Mouse (Mus musculus) bone marrow macrophage, adult 2 months (primary cell): ENCODE measurements at regions not wholly inside any gene's neighbourhood (a gene's known extent, or its start where the extent isn't known, plus 50 kb on each side); places are given as distances from the start of the nearest gene placed in this dataset.

Source experiments
- H3K27ac ChIP-seq: 2 replicates; pipeline ENCODE4 v1.5.1; 2012; ENCODE audit warnings: low read depth, low read length; ENCODE audit not compliant: insufficient read depth
- H3K4me1 ChIP-seq: 2 replicates; pipeline ENCODE4 v1.6.1; 2012; ENCODE audit warnings: low read length; ENCODE audit not compliant: control insufficient read depth, insufficient read depth
- H3K4me3 ChIP-seq: 2 replicates; pipeline ENCODE4 v1.5.1; 2012; ENCODE audit warnings: mild to moderate bottlenecking, low read length, moderate library complexity; ENCODE audit not compliant: insufficient read depth
- CTCF ChIP-seq: IDR thresholded peaks from 2 replicates; pipeline ENCODE4 v1.5.1; 2012; ENCODE audit warnings: low read depth, mild to moderate bottlenecking, low read length, moderate library complexity
- POLR2A ChIP-seq: IDR thresholded peaks from 2 replicates; pipeline ENCODE4 v1.6.1; 2012; ENCODE audit warnings: mild to moderate bottlenecking, low read depth, low read length, borderline replicate concordance

DNA sequence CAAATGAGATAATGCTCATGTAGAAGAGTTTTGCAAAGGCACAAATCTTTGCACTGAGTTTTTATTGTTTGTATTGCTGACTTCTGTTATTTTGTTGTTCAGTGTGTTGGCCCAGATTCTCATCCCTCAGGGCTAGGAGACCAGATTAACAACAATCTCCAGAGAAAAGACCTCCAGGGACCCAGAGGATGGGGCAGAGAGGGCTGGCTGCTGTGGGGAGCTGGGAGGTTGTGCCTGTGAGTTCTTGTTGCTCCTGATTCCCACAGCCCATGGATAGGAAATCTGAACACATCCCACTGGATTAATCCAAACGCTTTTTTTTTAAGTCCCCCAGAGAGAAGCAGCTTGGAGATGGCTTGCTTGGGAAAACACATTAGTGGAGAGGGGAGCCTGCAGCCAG lies 445.0 kb upstream of the Nr2f1 start:
- TF ChIP-seq CTCF (no peak), POLR2A (no peak)
- H3K27ac ChIP-seq: no peak overlapping the region

DNA sequence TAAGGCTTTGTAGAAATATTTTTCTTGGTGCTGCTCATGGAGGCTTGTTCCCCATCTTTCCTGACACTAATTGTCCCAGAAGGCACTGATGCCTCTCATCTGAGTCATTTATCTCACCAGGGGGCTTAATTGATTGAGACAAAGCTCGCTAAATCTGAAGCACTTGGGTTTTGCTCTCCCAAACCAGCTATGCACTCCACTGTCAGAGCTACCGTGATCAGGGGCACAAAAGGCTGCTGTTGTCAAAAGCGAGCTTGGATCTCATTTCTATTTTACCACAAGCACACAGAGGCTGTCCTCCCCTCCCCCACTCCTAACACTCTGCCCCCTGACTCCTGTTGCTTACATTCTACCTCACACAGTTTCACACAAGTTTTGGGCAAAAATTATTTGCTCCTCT lies 443.5 kb upstream of the Nr2f1 start:
- no peaks in the 10 kb centered on the region for H3K4me1 ChIP-seq
- TF ChIP-seq POLR2A (no peak), CTCF (no peak)
- no peak overlapping the region for H3K4me3 ChIP-seq
- H3K27ac ChIP-seq: no peak overlapping the region

More for the DNA sequence above, 445.0 kb upstream of the Nr2f1 start:
- Histone ChIP-seq H3K4me3 (no peak overlapping the region), H3K4me1 (no peaks in the 10 kb centered on the region)

DNA sequence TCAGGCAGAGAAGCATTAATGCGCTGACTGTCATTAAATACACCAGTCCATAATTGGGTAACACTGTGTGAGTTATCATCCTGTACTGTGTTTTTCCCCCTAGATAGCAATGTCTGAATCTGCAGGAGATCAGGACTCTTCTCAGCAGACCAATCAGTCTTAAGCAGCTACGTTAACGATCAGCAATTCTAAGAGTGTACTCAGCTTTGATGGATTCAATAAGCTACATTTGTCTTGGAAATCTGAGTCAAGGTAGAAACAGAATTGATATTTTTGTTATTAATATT lies 442.8 kb upstream of the Nr2f1 start:
- TF ChIP-seq POLR2A (no peak), CTCF (no peak)
- Histone ChIP-seq H3K4me1 (no peaks in the 10 kb centered on the region), H3K27ac (no peak overlapping the region), H3K4me3 (no peak overlapping the region)

DNA sequence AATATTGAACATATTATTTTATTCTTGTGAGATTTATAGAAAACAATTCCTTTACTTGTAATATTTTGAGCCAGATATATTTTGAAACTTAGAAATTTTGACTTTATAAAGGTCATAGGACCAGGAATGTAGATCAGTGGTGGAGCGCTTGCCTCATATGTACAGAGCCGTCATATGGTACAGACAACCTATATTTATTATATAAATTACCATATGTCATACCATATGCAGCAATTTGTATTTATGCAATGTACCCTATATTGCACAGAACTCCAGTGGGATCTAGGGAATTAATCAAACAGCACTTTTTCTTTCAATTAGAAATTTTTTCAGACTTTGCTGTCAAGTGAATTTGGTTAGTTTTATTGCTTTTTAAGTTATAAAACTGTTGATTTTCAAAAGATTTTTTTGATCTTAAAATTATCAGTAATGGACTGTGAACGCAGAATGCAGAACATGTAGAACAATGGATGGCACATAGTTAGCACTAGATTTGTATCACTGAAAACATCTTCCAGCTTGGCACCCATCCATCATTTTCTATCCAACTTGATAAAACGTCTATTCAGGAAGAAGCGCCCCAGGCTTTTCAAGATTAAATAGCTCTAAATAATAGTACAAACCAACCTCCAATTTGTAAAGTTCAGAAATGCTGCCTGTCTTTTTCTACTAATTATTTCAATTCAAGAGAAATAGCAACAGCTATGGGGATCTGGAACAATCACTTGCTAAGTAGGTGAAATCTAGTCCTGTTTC lies 442.3 kb upstream of the Nr2f1 start:
- Histone ChIP-seq H3K4me1 (no peaks in the 10 kb centered on the region), H3K27ac (no peak overlapping the region), H3K4me3 (no peak overlapping the region)
- TF ChIP-seq CTCF: no peak
- TF ChIP-seq POLR2A: no peak

DNA sequence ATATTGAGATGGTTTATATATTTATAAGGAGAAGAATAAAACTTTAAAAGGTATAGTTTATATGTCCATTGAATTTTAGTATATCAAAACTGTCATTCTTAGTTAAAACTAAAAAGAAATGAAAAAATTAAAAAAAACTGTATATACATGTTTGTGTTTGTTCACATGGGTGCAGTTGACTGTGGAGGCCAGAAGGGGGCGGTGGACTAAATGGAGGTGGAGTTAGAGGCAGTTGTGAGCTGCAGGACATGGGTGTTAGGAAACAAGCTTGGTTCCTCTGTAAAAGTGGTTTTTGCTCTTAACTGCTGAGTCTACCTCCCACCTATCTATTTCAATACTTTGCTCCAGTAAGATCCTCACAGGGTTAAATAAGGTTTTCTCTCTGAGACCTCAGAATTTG lies 440.8 kb upstream of the Nr2f1 start:
- no peak for TF ChIP-seq CTCF
- TF ChIP-seq POLR2A: no peak
- Histone ChIP-seq H3K4me1 (no peaks in the 10 kb centered on the region), H3K4me3 (no peak overlapping the region), H3K27ac (no peak overlapping the region)

DNA sequence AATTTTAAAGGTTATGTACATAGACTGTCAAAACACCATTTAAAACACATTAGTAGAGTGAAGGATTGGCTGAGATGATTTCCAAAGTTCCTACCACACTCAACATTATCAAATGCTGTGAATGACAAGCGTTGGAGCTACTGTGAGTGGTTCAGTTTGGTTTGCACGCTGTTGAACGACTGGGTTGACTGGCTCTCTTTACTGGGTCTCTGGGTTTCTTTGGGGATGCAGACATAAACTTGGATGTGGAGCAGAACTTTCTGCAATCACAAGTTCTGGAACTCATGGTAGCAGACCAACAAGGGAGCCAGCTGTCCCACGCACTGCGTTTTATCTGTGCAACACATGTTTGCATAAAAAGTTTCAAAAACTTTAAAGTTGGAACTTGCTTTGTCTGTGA lies 438.9 kb upstream of the Nr2f1 start:
- Histone ChIP-seq H3K4me3 (no peak overlapping the region), H3K27ac (no peak overlapping the region), H3K4me1 (no peaks in the 10 kb centered on the region)
- TF ChIP-seq POLR2A (no peak), CTCF (no peak)

DNA sequence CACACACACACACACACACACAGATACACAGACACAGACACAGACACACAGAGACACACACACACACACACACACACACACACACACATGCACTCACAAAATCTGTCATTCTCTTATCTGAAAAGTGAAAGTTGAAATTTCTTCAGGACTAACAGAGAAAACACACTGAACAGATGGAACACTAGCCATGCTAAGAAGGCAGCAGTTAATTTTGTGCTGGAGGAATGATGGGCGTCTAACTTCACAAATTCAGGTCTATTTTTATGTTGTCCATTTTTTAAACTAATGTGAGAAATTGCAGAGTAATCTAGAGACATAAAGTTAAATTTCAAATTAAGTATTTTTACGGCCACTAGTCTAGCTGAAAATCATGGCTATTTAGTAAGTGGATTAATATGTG lies 432.1 kb upstream of the Nr2f1 start:
- TF ChIP-seq POLR2A (no peak), CTCF (no peak)
- no peaks in the 10 kb centered on the region for H3K4me1 ChIP-seq
- no peak overlapping the region for H3K27ac ChIP-seq
- no peak overlapping the region for H3K4me3 ChIP-seq

DNA sequence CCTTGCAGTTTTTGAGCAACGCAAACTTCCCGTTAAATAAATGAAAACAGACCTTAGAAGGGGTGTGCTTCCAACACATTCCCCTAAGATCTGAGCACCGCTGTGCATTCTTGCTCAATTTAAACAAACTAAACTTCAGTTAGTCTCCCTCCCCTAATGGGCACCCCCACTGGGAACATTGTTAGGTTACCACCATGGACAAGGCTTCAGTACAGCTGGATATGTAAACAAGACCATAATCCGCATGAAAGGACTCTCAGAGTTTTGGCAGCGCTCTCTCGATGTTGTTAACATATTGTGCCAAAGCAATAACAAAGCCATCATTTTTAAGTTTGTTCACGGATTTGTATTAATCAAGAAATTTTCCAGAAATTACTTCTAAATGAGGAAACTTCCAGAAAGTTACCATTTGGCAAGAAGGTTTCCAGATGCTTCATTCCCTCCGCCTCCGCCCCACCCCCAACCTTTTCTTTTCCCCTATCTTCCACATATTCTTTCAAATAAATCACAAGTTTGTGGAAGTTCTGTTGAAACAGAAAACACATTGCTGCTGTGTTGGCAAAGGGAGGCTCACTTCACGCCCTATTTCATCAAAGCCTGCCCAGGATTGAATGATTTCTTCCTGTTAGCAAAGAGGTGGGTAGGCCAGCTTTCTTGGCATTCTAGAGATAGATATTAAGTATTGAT lies 429.6 kb upstream of the Nr2f1 start:
- Histone ChIP-seq H3K4me1 (no peaks in the 10 kb centered on the region), H3K4me3 (no peak overlapping the region), H3K27ac (no peak overlapping the region)
- TF ChIP-seq CTCF: no peak
- no peak for TF ChIP-seq POLR2A

DNA sequence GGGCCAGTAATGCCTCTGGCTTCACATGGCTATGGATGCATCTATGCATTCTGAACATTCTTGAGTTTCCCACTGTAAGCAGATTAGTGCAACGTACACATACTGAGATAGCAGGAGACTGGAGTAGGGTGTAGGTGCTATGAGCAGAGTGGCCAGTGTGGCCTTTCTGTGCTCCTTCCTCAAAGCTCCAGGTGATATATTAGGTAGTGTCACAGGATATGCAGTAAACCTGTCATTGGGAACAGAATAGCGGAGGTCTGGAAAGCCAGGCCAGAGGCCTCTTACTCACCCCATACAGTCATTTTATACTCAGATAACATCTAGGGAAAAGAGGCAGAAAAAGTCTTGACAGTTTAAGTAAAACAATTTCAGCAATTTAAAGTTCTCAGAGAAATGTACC lies 424.1 kb upstream of the Nr2f1 start:
- Histone ChIP-seq H3K27ac (no peak overlapping the region), H3K4me3 (no peak overlapping the region), H3K4me1 (no peaks in the 10 kb centered on the region)
- TF ChIP-seq POLR2A: no peak
- no peak for TF ChIP-seq CTCF

DNA sequence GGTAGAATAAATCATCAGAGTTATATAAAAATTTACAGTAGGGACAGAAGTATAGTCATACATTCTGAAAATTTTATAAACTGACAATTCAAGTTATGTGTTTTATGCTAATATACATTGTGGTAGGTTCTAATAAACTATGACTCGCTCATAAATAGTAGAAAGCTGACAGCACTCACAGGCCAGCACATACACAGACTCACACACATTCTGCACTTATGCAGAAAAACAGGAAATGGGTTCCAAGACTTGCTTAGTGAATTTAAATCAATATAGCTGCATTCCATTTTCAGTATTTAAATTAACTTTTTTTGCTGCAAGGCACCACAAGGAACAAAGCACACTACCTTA lies 403.3 kb upstream of the Nr2f1 start:
- Histone ChIP-seq H3K27ac (no peak overlapping the region), H3K4me1 (no peaks in the 10 kb centered on the region), H3K4me3 (no peak overlapping the region)
- TF ChIP-seq CTCF (no peak), POLR2A (no peak)

DNA sequence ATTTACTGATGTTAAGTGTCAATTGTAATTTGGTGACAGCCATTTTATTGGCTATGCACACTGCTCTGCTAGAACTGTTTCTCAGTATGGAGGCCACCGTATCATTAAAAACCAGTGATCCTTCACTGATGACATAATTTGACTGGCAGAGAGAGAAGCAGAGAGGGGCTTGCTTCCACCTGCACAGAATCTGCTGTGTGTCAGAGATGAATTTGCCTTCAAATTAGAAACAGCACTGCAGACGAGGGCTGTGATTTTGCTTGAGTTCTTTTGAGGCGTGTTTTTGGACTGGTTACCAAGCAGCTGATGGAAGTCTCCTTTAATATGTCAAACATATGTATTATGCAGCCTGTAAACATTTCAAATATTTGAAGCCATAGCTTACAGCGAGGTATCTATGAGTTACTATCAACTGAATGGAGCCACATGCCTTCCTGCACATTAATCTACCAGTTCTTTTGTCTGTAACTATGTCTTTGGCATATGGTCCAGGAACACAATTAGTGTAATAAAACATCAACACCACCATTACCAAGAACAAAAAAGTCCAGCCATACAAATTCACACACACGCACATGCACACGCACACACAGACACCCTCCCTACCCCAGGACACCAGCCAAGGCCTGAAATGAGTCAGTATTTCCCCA lies 402.8 kb upstream of the Nr2f1 start:
- Histone ChIP-seq H3K27ac (no peak overlapping the region), H3K4me3 (no peak overlapping the region), H3K4me1 (no peaks in the 10 kb centered on the region)
- TF ChIP-seq CTCF (no peak), POLR2A (no peak)
